Mouse (Mus musculus): ENCODE measurements around the gene Smyd3.

GRCm38 (mm10) chr1:179061759-179062168 lies 456.1 kb downstream of the Smyd3 start:
- TF ChIP-seq POLR2A (IDR thresholded peaks at IDR 0.05; ENCODE audit: control insufficient read depth, extremely low read depth, insufficient read depth, low read length, poor library complexity): no peak
- no peak for TF ChIP-seq CTCF (IDR thresholded peaks at IDR 0.05; ENCODE audit: borderline replicate concordance, control insufficient read depth, extremely low read depth, insufficient read depth, low read length, poor library complexity)

All from thymus, adult 2 months (tissue).